Mouse (Mus musculus) forebrain, postnatal 0 days (tissue): ENCODE results near the gene Ddt. TPM values are rescaled to one million over a fixed set of nuclear protein-coding genes. Genes with fewer than 3 reads are reported as not detected.
"Not testable (repeated sequence)": the region's sequence is repeated elsewhere in the genome, so short reads cannot be mapped to it uniquely, and the experiment has no call there.

Source experiments
- ATAC-seq: fragments of 200-750 bp; cut with Nextera tagmentation; 2 replicates; pipeline ENCODE4 v1.8.0; 2017; ENCODE audit warnings: mild to moderate bottlenecking, moderate library complexity
- DNase-seq: peaks from one replicate; pipeline ENCODE4 v3.0.0-alpha.2; 2015
- H3K27ac ChIP-seq: fragments of 300-500 bp; sonication (generic); 2 replicates; pipeline ENCODE4 v1.5.1; 2014; ENCODE audit warnings: low read depth, mild to moderate bottlenecking, antibody characterized with exemption, low read length, moderate library complexity, mixed read lengths
- H3K27me3 ChIP-seq: fragments of 300-500 bp; sonication (generic); 2 replicates; pipeline ENCODE4 v1.6.1; 2014; ENCODE audit warnings: mild to moderate bottlenecking, low read length, mixed read lengths; ENCODE audit not compliant: insufficient read depth
- H3K36me3 ChIP-seq: fragments of 300-500 bp; sonication (generic); 2 replicates; pipeline ENCODE4 v1.6.1; 2014; ENCODE audit warnings: mild to moderate bottlenecking, moderate library complexity; ENCODE audit not compliant: insufficient read depth
- H3K4me1 ChIP-seq: fragments of 300-500 bp; sonication (generic); 2 replicates; pipeline ENCODE4 v1.6.1; 2014; ENCODE audit warnings: antibody characterized with exemption; ENCODE audit not compliant: insufficient read depth
- H3K4me2 ChIP-seq: fragments of 300-500 bp; sonication (generic); 2 replicates; pipeline ENCODE4 v1.6.1; 2014; ENCODE audit warnings: low read depth, mild to moderate bottlenecking, moderate library complexity
- H3K4me3 ChIP-seq: fragments of 300-500 bp; sonication (generic); 2 replicates; pipeline ENCODE4 v1.5.1; 2014; ENCODE audit warnings: low read depth, low read length, mixed read lengths
- H3K9ac ChIP-seq: fragments of 300-500 bp; sonication (generic); 2 replicates; pipeline ENCODE4 v1.6.1; 2014; ENCODE audit warnings: mild to moderate bottlenecking
- H3K9me3 ChIP-seq: fragments of 300-500 bp; sonication (generic); 2 replicates; pipeline ENCODE4 v1.6.1; 2016; ENCODE audit warnings: low read length
- CTCF ChIP-seq: sonication (generic); IDR thresholded peaks from 2 replicates; pipeline ENCODE4 v1.5.1; 2016; ENCODE audit warnings: antibody characterized with exemption, control low read depth, low read depth
- WGBS: fragments of 180-500 bp; shearing (Covaris S2); extraction: QIAGEN DNeasy Blood & Tissue Kit; methylation state at CpG from one replicate; pipeline ENCODE4 v1.1.7; 2014; 5-methylcytosine and 5-hydroxymethylcytosine counted together
- polyA plus RNA-seq: library from polyadenylated mRNA; unstranded; fragments of >200 nt; fragmentation: Nextera tagmentation; extraction: Ambion mirVana; gene quantifications from 2 replicates; pipeline ENCODE4 v1.2.1, GENCODE M21; 2015
- total RNA-seq: library from RNA; depleted of rRNA; stranded (reverse); fragments of >200 nt; gene quantifications from 2 replicates; pipeline ENCODE4 v1.2.3, GENCODE M21; 2014

Ddt gene
- total and polyA plus RNA-seq, 2 experiments from 2014 or later, result 39.7 to 79.4 TPM

DNA sequence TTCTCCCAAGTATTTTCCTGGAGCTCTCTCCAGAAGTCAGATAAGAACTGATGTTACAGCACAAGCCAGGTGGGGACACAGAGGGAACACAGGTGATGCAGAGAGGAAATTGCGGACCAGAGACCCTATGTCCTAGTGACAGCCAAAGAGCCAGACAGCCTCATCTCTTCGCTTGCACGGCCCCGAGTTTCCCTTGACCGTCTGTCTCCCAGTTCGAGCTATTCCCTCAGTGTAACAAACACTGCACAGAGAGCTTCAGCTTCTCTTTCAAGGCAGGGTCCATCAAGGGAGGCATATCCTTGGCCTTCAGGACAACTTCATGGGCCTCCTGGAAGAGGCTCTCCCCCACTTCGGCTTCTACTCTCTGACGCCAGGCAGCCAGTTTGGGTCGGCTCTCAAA, 1.4 kb upstream of the Ddt start:
- Histone ChIP-seq H3K36me3 (no peaks in the 10 kb centered on the region), H3K27me3 (no peaks in the 10 kb centered on the region; the same call in 1 of the 2 replicates), H3K9me3 (no peaks in the 10 kb centered on the region), H3K27ac (no peak overlapping the region), H3K4me3 (no peak overlapping the region), H3K9ac (no peak overlapping the region), H3K4me1 (0 out of 2 replicates have a peak, but pooled peaks cover 3% of the 10 kb centered on the region), H3K4me2 (no peak overlapping the region)
- ATAC-seq, result no peak
- DNase-seq, result no peak
- WGBS, result 90% methylated on average over 9 of the region's 9 CpGs
- TF ChIP-seq CTCF, result no peak

DNA sequence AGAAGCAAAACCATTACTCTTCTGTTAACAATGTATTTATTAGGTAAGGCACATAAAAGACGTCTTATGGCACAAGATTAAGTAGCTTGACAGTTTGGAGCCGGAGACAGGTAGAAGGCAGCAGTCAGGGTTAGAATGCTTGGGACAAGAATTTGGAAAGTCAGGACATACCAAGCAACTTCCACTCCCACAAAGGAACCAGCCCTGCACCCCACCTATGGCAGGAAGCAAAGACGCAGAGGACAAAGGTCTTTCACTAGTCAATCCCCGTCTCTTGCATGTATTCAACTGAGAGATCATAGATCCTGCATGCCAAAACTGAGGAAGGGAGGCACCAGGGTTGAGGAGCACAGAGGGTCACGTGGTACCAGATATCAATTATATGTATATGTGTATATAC, 888 bp upstream of the Ddt start:
- DNase-seq (no peak), ATAC-seq (no peak)
- Histone ChIP-seq H3K4me2 (no peak overlapping the region), H3K4me1 (0 out of 2 replicates have a peak, but pooled peaks cover 3% of the 10 kb centered on the region), H3K36me3 (no peaks in the 10 kb centered on the region), H3K4me3 (no peak overlapping the region), H3K27ac (no peak overlapping the region), H3K27me3 (no peaks in the 10 kb centered on the region), H3K9ac (no peak overlapping the region), H3K9me3 (no peaks in the 10 kb centered on the region)
- no peak for TF ChIP-seq CTCF
- WGBS, result 91% methylated on average over 5 of the region's 5 CpGs

DNA sequence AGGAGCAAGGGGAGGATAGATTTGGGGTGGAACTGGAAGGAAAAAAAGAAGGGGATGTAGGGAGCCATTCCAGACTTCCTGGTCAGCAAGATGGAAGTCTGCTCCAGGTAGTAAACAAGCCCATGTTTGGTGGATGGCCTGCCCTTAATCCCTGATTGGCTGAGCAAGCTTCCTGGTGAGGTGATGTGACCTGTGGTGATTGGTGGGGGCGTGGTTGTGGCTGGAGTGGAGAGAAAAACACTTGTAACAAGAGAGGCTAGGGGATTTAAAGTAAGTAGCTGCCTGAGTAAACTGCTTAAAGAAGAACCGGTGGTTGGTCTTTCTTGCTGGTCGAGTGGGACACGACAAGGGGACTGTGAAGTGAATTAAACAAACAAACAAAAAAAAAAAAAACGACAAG, 5.5 kb downstream of the Ddt start:
- not testable (repeated sequence) for DNase-seq, H3K9me3 ChIP-seq, H3K36me3 ChIP-seq, H3K4me2 ChIP-seq, ATAC-seq, H3K4me3 ChIP-seq, H3K27me3 ChIP-seq, H3K9ac ChIP-seq, H3K27ac ChIP-seq, H3K4me1 ChIP-seq
- 29% methylated on average over 5 of the region's 5 CpGs for WGBS

DNA sequence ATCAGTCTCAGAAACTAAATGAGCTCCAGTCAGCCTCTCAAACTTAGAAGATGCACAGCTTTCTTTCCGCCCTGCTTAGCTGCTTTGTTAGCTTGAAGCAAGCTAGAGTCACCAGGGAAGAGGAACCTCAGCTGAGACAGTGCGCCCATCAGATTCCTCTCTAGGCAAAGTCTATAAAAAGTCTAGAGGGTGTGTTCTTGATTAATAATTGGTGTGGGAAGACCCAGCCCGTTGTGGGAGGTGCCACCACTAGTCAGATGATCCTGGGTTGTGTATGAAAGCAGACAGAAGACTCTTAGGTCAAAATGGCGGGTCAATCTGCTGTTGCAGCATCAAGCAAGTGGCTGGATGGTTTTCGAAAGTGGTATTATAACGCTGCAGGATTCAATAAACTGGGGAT, 6.4 kb downstream of the Ddt start:
- no peak overlapping the region for H3K4me2 ChIP-seq
- ATAC-seq (no peak), DNase-seq (no peak)
- H3K9me3 ChIP-seq, result no peaks in the 10 kb centered on the region
- no peak overlapping the region for H3K27ac ChIP-seq
- no peak overlapping the region for H3K4me3 ChIP-seq
- peaks cover 9% of the 10 kb centered on the region for H3K4me1 ChIP-seq
- no peak for TF ChIP-seq CTCF
- no peaks in the 10 kb centered on the region for H3K27me3 ChIP-seq
- 87% methylated on average over 6 of the region's 6 CpGs for WGBS
- H3K36me3 ChIP-seq, result no peaks in the 10 kb centered on the region
- no peak overlapping the region for H3K9ac ChIP-seq

DNA sequence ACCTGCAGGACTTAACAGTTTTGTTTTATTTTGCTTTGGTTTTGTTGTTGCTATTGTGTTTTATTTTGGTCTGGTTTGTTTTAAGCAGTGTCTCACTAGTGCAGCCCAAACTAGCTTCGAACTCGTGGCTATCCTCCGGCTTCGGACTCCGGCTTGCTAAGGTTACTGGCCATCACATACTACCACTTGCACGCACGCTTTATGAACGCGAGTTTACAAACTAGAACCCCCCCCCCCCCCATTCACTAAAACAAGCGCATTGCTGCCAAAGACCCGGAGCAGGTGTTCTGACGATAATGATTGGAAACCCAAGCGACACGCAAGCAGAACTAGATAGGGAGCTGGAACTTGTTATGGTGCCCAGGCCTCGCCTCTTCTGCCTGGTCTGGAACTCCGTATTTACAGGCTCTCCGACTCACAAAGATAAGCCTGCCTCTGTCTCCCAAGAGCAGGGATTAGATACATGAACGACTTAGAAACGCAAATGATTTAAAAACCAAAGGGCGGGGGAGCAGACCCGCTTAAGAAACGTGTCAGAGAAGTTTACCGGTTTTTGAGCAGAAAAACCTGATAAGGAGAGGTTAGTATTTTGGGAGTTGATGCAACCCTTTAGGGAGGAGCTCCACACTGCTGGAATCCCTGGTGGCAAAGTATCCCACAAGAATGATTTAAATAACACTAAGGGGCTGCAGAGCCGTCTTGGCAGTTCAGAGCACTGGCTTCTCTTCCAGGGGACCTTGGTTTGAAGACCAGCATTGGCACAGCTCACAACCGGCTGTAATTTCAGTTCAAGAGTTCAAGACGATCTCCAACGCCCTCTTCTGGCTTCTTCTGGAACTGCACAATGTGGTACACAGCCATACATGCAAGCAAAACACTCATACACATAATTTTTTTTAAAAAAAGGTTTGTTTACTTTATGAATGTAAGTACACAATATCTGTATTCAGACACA, 8.4 kb downstream of the Ddt start:
- Histone ChIP-seq H3K27me3 (no peaks in the 10 kb centered on the region), H3K4me1 (peaks cover 9% of the 10 kb centered on the region), H3K9me3 (no peaks in the 10 kb centered on the region), H3K9ac (peak overlapping the region; percentile 90), H3K27ac (peak overlapping the region; percentile 76), H3K4me3 (peak overlapping the region; percentile 85), H3K4me2 (peak overlapping the region; percentile 71), H3K36me3 (no peaks in the 10 kb centered on the region)
- peak; percentile 74 for TF ChIP-seq CTCF
- peak; percentile 11 for ATAC-seq
- 1% methylated on average over 27 of the region's 27 CpGs for WGBS
- DNase-seq, result peak; percentile 84

DNA sequence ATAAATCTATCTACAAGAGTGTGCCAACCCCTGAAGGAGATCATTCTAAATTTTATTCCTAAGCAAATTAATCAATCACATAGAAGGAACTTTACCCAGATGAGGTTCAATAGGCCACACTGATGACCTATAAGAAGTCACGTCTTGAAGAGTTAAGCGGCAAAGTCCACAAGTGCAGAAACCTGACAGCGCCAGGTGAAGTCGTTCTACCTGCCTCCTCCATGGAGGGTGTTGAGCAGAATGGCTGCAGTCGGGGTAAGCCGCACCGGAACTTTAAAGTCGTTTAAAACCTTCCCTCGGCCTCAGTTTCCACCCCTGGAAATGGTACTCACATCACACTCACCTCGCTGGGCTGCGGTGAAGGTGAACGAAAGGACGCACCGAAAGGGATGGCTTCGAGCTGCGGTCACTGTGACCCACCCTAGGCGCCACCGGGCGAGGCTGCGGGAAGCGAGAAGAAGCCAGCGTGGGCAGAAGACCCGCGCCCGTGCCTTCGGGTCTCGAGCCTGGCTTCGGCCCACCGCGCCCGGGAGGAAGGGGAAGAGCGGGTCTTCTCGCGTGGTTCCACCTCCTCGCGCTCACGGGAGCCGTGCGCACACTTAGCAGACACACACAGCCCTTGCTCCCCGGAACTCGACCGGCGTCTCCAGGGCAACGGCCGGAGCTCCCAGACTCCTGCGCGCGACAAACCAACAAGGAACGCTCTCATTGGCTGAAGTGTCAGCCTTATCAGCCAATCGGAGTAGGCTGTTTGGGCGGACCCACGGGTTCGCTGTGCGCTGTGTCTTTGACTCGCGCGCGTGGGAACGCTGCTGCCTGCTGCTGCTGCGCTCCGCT, 9.3 kb downstream of the Ddt start, which contains the start of gene Cabin1:
Gene Cabin1 (minus strand): TSS at position 660 of the 837 bp plus-strand sequence.
- Histone ChIP-seq H3K4me1 (peaks cover 9% of the 10 kb centered on the region), H3K9ac (peak within 1 kb of the TSS; percentile 90), H3K27ac (peak within 1 kb of the TSS; percentile 93), H3K36me3 (no peaks in the 10 kb centered on the region), H3K27me3 (no peaks in the 10 kb centered on the region), H3K4me3 (peak within 1 kb of the TSS; percentile 85), H3K9me3 (no peaks in the 10 kb centered on the region), H3K4me2 (peak within 1 kb of the TSS; percentile 71)
- ATAC-seq (peak; percentile 99), DNase-seq (peak; percentile 100)
- TF ChIP-seq CTCF, result no peak
- 1% methylated on average over 61 of the region's 61 CpGs for WGBS
